Mouse (Mus musculus) bone marrow, adult 2 months (tissue): ENCODE measurements around the gene Atn1.

Source experiments
- CTCF ChIP-seq: fragments of 200-500 bp; IDR thresholded peaks from 2 replicates; pipeline ENCODE4 v1.5.1; 2011; ENCODE audit warnings: low read length, control low read depth; ENCODE audit not compliant: control insufficient read depth, insufficient read depth
- POLR2A ChIP-seq: fragments of 200-500 bp; IDR thresholded peaks from 2 replicates; pipeline ENCODE4 v1.6.1; 2011; ENCODE audit warnings: low read depth, mild to moderate bottlenecking, control low read depth, low read length, borderline replicate concordance; ENCODE audit not compliant: control insufficient read depth

DNA sequence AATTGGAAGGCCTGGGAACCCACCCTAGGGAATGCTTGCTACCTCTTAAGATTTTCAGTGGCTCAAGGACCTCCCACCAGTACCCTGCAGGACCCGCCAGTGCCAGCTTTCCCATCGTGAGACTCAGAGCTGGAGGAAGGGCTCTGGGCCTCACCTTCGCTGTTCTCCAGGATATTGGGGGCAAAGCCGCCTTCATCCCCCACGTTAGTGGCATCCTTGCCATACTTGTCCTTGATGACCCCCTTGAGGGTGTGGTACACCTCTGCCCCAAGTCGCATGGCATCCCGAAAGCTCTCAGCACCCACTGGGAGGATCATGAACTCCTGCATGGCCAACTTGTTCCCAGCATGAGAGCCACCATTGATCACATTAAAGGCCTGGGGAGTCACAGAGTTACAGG lies 9.6 kb upstream of the Atn1 start:
- TF ChIP-seq CTCF (no peak), POLR2A (no peak)
